Comparison of ENCODE assay signal across 8 mouse cellular contexts in the genomic region with DNA sequence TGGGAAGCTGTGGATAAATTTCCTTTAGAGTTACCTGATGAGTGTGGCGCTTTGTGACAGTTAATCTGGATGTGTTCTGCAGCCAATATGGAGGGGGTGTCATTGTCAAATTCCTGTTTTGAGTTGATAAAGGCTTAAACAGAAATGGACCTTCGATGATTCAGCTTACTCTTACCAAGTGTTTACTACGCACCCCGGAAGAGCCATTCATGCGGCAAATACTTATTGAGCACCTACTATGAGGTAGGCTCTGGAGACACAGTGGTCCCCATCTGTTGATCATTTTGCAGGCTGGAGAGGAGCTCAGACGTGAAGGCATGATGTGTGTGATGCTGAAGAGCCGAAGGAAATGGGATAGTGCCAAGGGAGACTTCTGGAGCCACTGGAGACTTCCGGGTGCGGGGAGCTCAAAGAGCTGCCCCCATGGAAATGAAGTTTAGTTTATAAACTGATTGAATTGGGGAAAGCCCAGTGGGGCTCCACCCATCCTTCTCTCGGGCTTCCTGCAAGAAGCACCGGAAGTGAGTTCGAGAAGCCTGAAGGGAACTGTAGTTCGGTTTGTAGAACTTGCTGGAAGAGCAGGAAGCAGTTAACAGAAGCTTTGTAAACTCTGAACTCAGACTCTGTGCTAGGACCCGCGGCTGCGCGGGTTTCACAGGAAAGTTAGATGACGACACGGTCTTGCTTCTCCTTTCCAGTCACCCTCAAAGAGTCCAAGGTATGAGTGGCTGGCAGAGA.
A peak's percentile ranks its signal among the peaks of the same experiment; 100 is the strongest.
DNase-seq lines count a peak whose midpoint lies in the region; ATAC-seq lines count a peak whose summit lies in the region.
"Had no signal": no experiment of that assay in that cellular context is flagged by ENCODE, and none has a peak within 500 bp of the region (broad histone marks: within the 10 kb centered on the region; RNA-seq: fewer than 3 reads in every experiment).

No protein-coding gene starts in this region.

- no peaks in the 10 kb centered on the region; the same call in 1 of the 2 replicates for H3K9me3 ChIP-seq in heart, embryonic 16.5 days (replicated peaks; ENCODE audit: control insufficient read depth, low read length)
- peaks cover 4% of the 10 kb centered on the region; the same call in 1 of the 2 replicates for H3K9me3 ChIP-seq in hindbrain, embryonic 10.5 days
- H3K9me3 ChIP-seq: embryonic facial prominence, embryonic 10.5 days had no signal

- H3K27ac ChIP-seq in heart, embryonic 16.5 days (ENCODE audit: low read length): peak overlapping the region; percentile 75
- H3K27ac ChIP-seq in hindbrain, embryonic 10.5 days: no peak overlapping the region
- H3K27ac ChIP-seq: embryonic facial prominence, embryonic 10.5 days had no signal

- H3K4me2 ChIP-seq in heart, embryonic 16.5 days (ENCODE audit: low read depth, low read length): peak overlapping the region; percentile 43; the same call in 1 of the 2 replicates

- H3K4me1 ChIP-seq in heart, embryonic 16.5 days (ENCODE audit: control insufficient read depth, insufficient read depth, low read length): peaks cover 13% of the 10 kb centered on the region
- peaks cover 22% of the 10 kb centered on the region for H3K4me1 ChIP-seq in hindbrain, embryonic 10.5 days (replicated peaks)

- no peak for ATAC-seq in heart, embryonic 16.5 days (replicated peaks; ENCODE audit: extremely low read depth, insufficient read depth, low FRiP score)

- no peaks in the 10 kb centered on the region for H3K27me3 ChIP-seq in heart, embryonic 16.5 days (ENCODE audit: control insufficient read depth, insufficient read depth, low read length)
- no peaks in the 10 kb centered on the region for H3K27me3 ChIP-seq in hindbrain, embryonic 10.5 days (ENCODE audit: insufficient read depth, poor library complexity, severe bottlenecking)

- 80% methylated on average over 19 of the region's 19 CpGs for WGBS in heart, embryonic 16.5 days
- 92% methylated on average over 19 of the region's 19 CpGs for WGBS in hindbrain, embryonic 10.5 days

- no peaks in the 10 kb centered on the region for H3K36me3 ChIP-seq in heart, embryonic 16.5 days (ENCODE audit: control insufficient read depth, insufficient read depth)
- H3K36me3 ChIP-seq in hindbrain, embryonic 10.5 days: no peaks in the 10 kb centered on the region
- H3K36me3 ChIP-seq: embryonic facial prominence, embryonic 10.5 days had no signal

- no peak overlapping the region for H3K4me3 ChIP-seq in heart, embryonic 16.5 days (ENCODE audit: low read length)
- no peak overlapping the region for H3K4me3 ChIP-seq in hindbrain, embryonic 10.5 days
- H3K4me3 ChIP-seq: embryonic facial prominence, embryonic 10.5 days had no signal

- DNase-seq in A20 (ENCODE audit: low read depth, low spot score) (peak; percentile 93), MN1 (ENCODE audit: low spot score) (no peak)
- DNase-seq in CD4-positive, CD25-positive, alpha-beta regulatory T cell, adult 2 months (ENCODE audit: low read depth, low spot score): peak; percentile 72
- peak; percentile 66 for DNase-seq in lung, postnatal 25 days (ENCODE audit: low spot score)
- no peak for DNase-seq in right cerebral cortex, postnatal 14 days
- no peak for DNase-seq in hindbrain, embryonic 10.5 days (ENCODE audit: low spot score)

- H3K9ac ChIP-seq in heart, embryonic 16.5 days (ENCODE audit: low read length): no peak overlapping the region

Comparison
In these comparisons a context has a peak if more than half of its experiments do, and no peak if none do; other contexts are left out.
1. DNase-seq: peak in A20 (single experiment), CD4-positive, CD25-positive, alpha-beta regulatory T cell, adult 2 months (single experiment) and lung, postnatal 25 days (single experiment); none in right cerebral cortex, postnatal 14 days (single experiment), hindbrain, embryonic 10.5 days (single experiment) and MN1 (single experiment).